Mouse (Mus musculus) CH12.LX (cell line): ENCODE measurements around the gene Gm6096. TPM values are rescaled to one million over a fixed set of nuclear protein-coding genes. Genes with fewer than 3 reads are reported as not detected.

ENCODE experiments used
- DNase-seq: peaks from one replicate; pipeline ENCODE4 v3.0.0-alpha.2; 2013; ENCODE audit errors: extremely low read depth
- H3K27ac ChIP-seq: 2 replicates; pipeline ENCODE4 v1.5.1; 2012; ENCODE audit warnings: low read depth, mild to moderate bottlenecking, control low read depth, moderate library complexity; ENCODE audit not compliant: insufficient read depth
- H3K27me3 ChIP-seq: replicated peaks from 2 replicates; pipeline ENCODE3; 2012; ENCODE audit warnings: inconsistent platforms
- H3K36me3 ChIP-seq, 2 experiments: replicated peaks in 1 of 2; 2 replicates each; pipeline versions ENCODE3 to v1.6.1; 2012; ENCODE audit warnings: inconsistent platforms in 1 of 2, low read length in 1 of 2, mild to moderate bottlenecking in 1 of 2, mixed read lengths in 1 of 2, moderate library complexity in 1 of 2; ENCODE audit not compliant: control insufficient read depth in 1 of 2, insufficient read depth in 1 of 2
- H3K4me1 ChIP-seq, 2 experiments: 2 replicates each; pipeline ENCODE4 v1.6.1; 2012; ENCODE audit warnings: inconsistent platforms in 1 of 2, moderate library complexity in 1 of 2; ENCODE audit not compliant: insufficient read depth in 2 of 2, control insufficient read depth in 1 of 2
- H3K4me2 ChIP-seq: 2 replicates; pipeline ENCODE4 v1.6.1; 2012; ENCODE audit warnings: low read depth, mild to moderate bottlenecking, control low read depth; ENCODE audit not compliant: poor library complexity, insufficient read depth, severe bottlenecking
- H3K4me3 ChIP-seq, 3 experiments: fragments of 150-350 bp in 1 of 3; sonication (generic) in 1 of 3; replicated peaks in 1 of 3; 2 replicates each; pipeline versions ENCODE3 to v1.5.1; 2011 to 2012; ENCODE audit warnings: low read depth in 2 of 3, low read length in 2 of 3, mild to moderate bottlenecking in 2 of 3, moderate library complexity in 2 of 3, control low read depth in 1 of 3, improper control_type of control experiment in 1 of 3, inconsistent platforms in 1 of 3, mixed read lengths in 1 of 3; ENCODE audit not compliant: poor library complexity in 1 of 3
- H3K79me2 ChIP-seq: replicated peaks from 2 replicates; pipeline ENCODE4 v1.6.1; 2012; ENCODE audit warnings: mild to moderate bottlenecking, moderate library complexity; ENCODE audit not compliant: control insufficient read depth, poor library complexity, insufficient read depth, severe bottlenecking; ENCODE audit errors: extremely low read depth
- H3K9ac ChIP-seq: 2 replicates; pipeline ENCODE4 v1.6.1; 2012; ENCODE audit warnings: low read depth, mild to moderate bottlenecking, control low read depth, moderate library complexity; ENCODE audit not compliant: insufficient read depth
- H3K9me3 ChIP-seq: replicated peaks from 2 replicates; pipeline ENCODE3; 2012; ENCODE audit warnings: low read length, inconsistent platforms, mixed read lengths
- CHD1 ChIP-seq: IDR thresholded peaks from 2 replicates; pipeline ENCODE4 v1.6.1; 2012; ENCODE audit warnings: low read depth, low read length, improper control_type of control experiment, inconsistent platforms
- CHD2 ChIP-seq: IDR thresholded peaks from 2 replicates; pipeline ENCODE4 v1.6.1; 2011; ENCODE audit warnings: low read length, improper control_type of control experiment
- CTCF ChIP-seq, 2 experiments: IDR thresholded peaks in 1 of 2; conservative IDR thresholded peaks in 1 of 2; 2 replicates each; pipeline ENCODE4 v1.5.1; 2011 to 2012; ENCODE audit warnings: low read depth in 2 of 2, low read length in 2 of 2, improper control_type of control experiment in 1 of 2, inconsistent platforms in 1 of 2, mild to moderate bottlenecking in 1 of 2, moderate library complexity in 1 of 2
- E2F4 ChIP-seq: IDR thresholded peaks from 2 replicates; pipeline ENCODE4 v1.6.1; 2011; ENCODE audit warnings: low read depth, low read length, improper control_type of control experiment; ENCODE audit not compliant: insufficient replicate concordance
- ELF1 ChIP-seq: IDR thresholded peaks from 2 replicates; pipeline ENCODE4 v1.6.1; 2014; ENCODE audit warnings: low read depth, mild to moderate bottlenecking, inconsistent platforms, low read length, improper control_type of control experiment
- EP300 ChIP-seq: IDR thresholded peaks from 2 replicates; pipeline ENCODE4 v1.6.1; 2011; ENCODE audit warnings: low read length, improper control_type of control experiment
- IRF4 ChIP-seq: IDR thresholded peaks from 2 replicates; pipeline ENCODE4 v1.6.1; 2014; ENCODE audit warnings: low read depth, mild to moderate bottlenecking, inconsistent platforms, low read length, improper control_type of control experiment
- JUN ChIP-seq: IDR thresholded peaks from 2 replicates; pipeline ENCODE4 v1.6.1; 2011; ENCODE audit warnings: low read depth, mild to moderate bottlenecking, low read length, improper control_type of control experiment, moderate library complexity; ENCODE audit not compliant: insufficient read depth
- JUND ChIP-seq: conservative IDR thresholded peaks from 2 replicates; pipeline ENCODE4 v1.6.1; 2011; ENCODE audit warnings: low read depth, low read length, improper control_type of control experiment
- KAT2A ChIP-seq: IDR thresholded peaks from 2 replicates; pipeline ENCODE4 v1.6.1; 2012; ENCODE audit warnings: low read length, improper control_type of control experiment, inconsistent platforms; ENCODE audit not compliant: insufficient replicate concordance
- MAX ChIP-seq: IDR thresholded peaks from 2 replicates; pipeline ENCODE4 v1.6.1; 2011; ENCODE audit warnings: low read length, improper control_type of control experiment
- MEF2A ChIP-seq: IDR thresholded peaks from 2 replicates; pipeline ENCODE4 v1.6.1; 2014; ENCODE audit warnings: low read depth, mild to moderate bottlenecking, inconsistent platforms, low read length, improper control_type of control experiment, borderline replicate concordance
- MYC ChIP-seq: IDR thresholded peaks from 2 replicates; pipeline ENCODE4 v1.6.1; 2011; ENCODE audit warnings: low read depth, mild to moderate bottlenecking, improper control_type of control experiment, low read length
- NRF1 ChIP-seq: IDR thresholded peaks from 2 replicates; pipeline ENCODE4 v1.6.1; 2014; ENCODE audit warnings: low read depth, mild to moderate bottlenecking, inconsistent platforms, low read length, improper control_type of control experiment, moderate library complexity
- PAX5 ChIP-seq: IDR thresholded peaks from 2 replicates; pipeline ENCODE4 v1.6.1; 2012; ENCODE audit warnings: low read length, inconsistent platforms, mixed read lengths
- POLR2A ChIP-seq: IDR thresholded peaks from 2 replicates; pipeline ENCODE4 v1.6.1; 2011; ENCODE audit warnings: low read depth, mild to moderate bottlenecking, improper control_type of control experiment, low read length
- RAD21 ChIP-seq: IDR thresholded peaks from 2 replicates; pipeline ENCODE4 v1.6.1; 2011; ENCODE audit warnings: low read depth, mild to moderate bottlenecking, low read length, improper control_type of control experiment, moderate library complexity
- SIN3A ChIP-seq: IDR thresholded peaks from 2 replicates; pipeline ENCODE4 v1.6.1; 2012; ENCODE audit warnings: low read length, improper control_type of control experiment, inconsistent platforms
- SMC3 ChIP-seq: IDR thresholded peaks from 2 replicates; pipeline ENCODE4 v1.6.1; 2011; ENCODE audit warnings: low read depth, low read length, improper control_type of control experiment
- TBP ChIP-seq: conservative IDR thresholded peaks from 2 replicates; pipeline ENCODE4 v1.6.1; 2011; ENCODE audit warnings: low read depth, low read length, improper control_type of control experiment
- UBTF ChIP-seq: IDR thresholded peaks from 2 replicates; pipeline ENCODE4 v1.6.1; 2012; ENCODE audit warnings: low read depth, mild to moderate bottlenecking, inconsistent platforms, low read length, improper control_type of control experiment, moderate library complexity
- USF1 ChIP-seq: IDR thresholded peaks from 2 replicates; pipeline ENCODE4 v1.6.1; 2014; ENCODE audit warnings: low read depth, mild to moderate bottlenecking, inconsistent platforms, low read length, improper control_type of control experiment
- USF2 ChIP-seq: conservative IDR thresholded peaks from 2 replicates; pipeline ENCODE4 v1.6.1; 2011; ENCODE audit warnings: low read depth, low read length, improper control_type of control experiment
- ZC3H11A ChIP-seq: IDR thresholded peaks from 2 replicates; pipeline ENCODE4 v1.6.1; 2012; ENCODE audit warnings: low read depth, mild to moderate bottlenecking, inconsistent platforms, low read length, improper control_type of control experiment
- ZKSCAN1 ChIP-seq: IDR thresholded peaks from 2 replicates; pipeline ENCODE4 v1.6.1; 2012; ENCODE audit warnings: low read depth, inconsistent platforms, low read length, improper control_type of control experiment, borderline replicate concordance
- ZNF384 ChIP-seq: IDR thresholded peaks from 2 replicates; pipeline ENCODE4 v1.6.1; 2012; ENCODE audit warnings: low read depth, low read length, improper control_type of control experiment, inconsistent platforms
- dilution Hi-C: fragments of 300-500 bp; cut with MboI; formaldehyde crosslinking; loops from 2 replicates; pipeline ENCODE4 v1.14.3; 2020; ENCODE audit warnings: low sequenced_read_pairs; ENCODE audit not compliant: extremely low pct_unique_long_range_greater_than_20kb, extremely low pct_ligation_motif_present
- in situ Hi-C: fragments of 300-500 bp; cut with MboI; formaldehyde crosslinking; loops from 3 replicates; pipeline ENCODE4 v1.14.3; 2019; ENCODE audit warnings: low sequenced_read_pairs, low pct_ligation_motif_present, low pct_unique_long_range_greater_than_20kb, mixed read lengths
- polyA plus RNA-seq: library from polyadenylated mRNA; unstranded; fragments of >175 nt; gene quantifications from 2 replicates; pipeline ENCODE4 v1.2.1, GENCODE M21; 2012; ENCODE audit warnings: low read depth; ENCODE audit not compliant: insufficient read length
- total RNA-seq, 2 experiments: library from RNA; depleted of rRNA; stranded (reverse); fragments of 300-350 nt in 1 of 2; fragments of >200 nt in 1 of 2; gene quantifications; 2 replicates each; pipeline ENCODE4 v1.2.3; 2012 to 2014

Gm6096 gene
- total and polyA plus RNA-seq, 3 experiments, result not detected

GRCm38 (mm10) chr7:34255137-34255536 is 4.3 kb downstream of the Gm6096 start:
- Histone ChIP-seq H3K36me3 (peaks cover 27 to 71% of the 10 kb centered on the region in 2 experiments), H3K4me2 (no peak overlapping the region), H3K9me3 (no peaks in the 10 kb centered on the region), H3K27ac (no peak overlapping the region), H3K79me2 (no peaks in the 10 kb centered on the region), H3K9ac (no peak overlapping the region), H3K27me3 (no peaks in the 10 kb centered on the region), H3K4me1 (peaks cover 0 to 15% of the 10 kb centered on the region in 2 experiments; a peak in 2 of 4 replicates), H3K4me3 (no peak overlapping the region)
- dilution Hi-C loops (no loop called here), in situ Hi-C loops (loop anchor here (10.0 to 25.0 kb wide), 2 partner anchors 90 to 407 kb away; partner anchors contain the start of gene Kctd15)
- no peak for DNase-seq
- TF ChIP-seq CTCF (conservative IDR thresholded peaks at IDR 0.05 in 1 of 2, IDR thresholded peaks at IDR 0.05 in 1 of 2; ENCODE audit: low read depth in 2 of 2, low read length in 2 of 2) (no peak), E2F4 (no peak), NRF1 (no peak), UBTF (no peak), MEF2A (no peak), JUND (no peak), POLR2A (no peak), CHD1 (no peak), SIN3A (no peak), USF2 (no peak), KAT2A (no peak), MYC (no peak), PAX5 (no peak), TBP (no peak), ELF1 (no peak), RAD21 (no peak), EP300 (no peak), MAX (no peak), ZNF384 (no peak), ZKSCAN1 (no peak)

GRCm38 (mm10) chr7:34255916-34256315 is 5.1 kb downstream of the Gm6096 start:
- in situ Hi-C loops, result loop anchor here (10.0 to 25.0 kb wide), 2 partner anchors 89 to 406 kb away; partner anchors contain the start of gene Kctd15

More at GRCm38 (mm10) chr7:34255916-34256315, 5.1 kb downstream of the Gm6096 start:
- Histone ChIP-seq H3K27me3 (no peaks in the 10 kb centered on the region), H3K79me2 (no peaks in the 10 kb centered on the region), H3K4me1 (peaks cover 0 to 15% of the 10 kb centered on the region in 2 experiments; a peak in 2 of 4 replicates), H3K4me3 (no peak overlapping the region), H3K9ac (no peak overlapping the region), H3K27ac (no peak overlapping the region), H3K36me3 (peaks cover 25 to 71% of the 10 kb centered on the region in 2 experiments), H3K9me3 (no peaks in the 10 kb centered on the region), H3K4me2 (no peak overlapping the region)
- no peak for DNase-seq
- dilution Hi-C loops, result no loop called here
- no peak for TF ChIP-seq E2F4
- no peak for TF ChIP-seq USF2
- TF ChIP-seq MAX, result no peak
- no peak for TF ChIP-seq SMC3
- TF ChIP-seq CHD2, result no peak
- TF ChIP-seq KAT2A, result no peak
- no peak for TF ChIP-seq UBTF
- TF ChIP-seq POLR2A, result no peak
- TF ChIP-seq USF1, result no peak
- TF ChIP-seq RAD21, result no peak
- TF ChIP-seq JUN, result no peak
- no peak for TF ChIP-seq IRF4
- no peak for TF ChIP-seq ZC3H11A
